Mouse (Mus musculus) kidney, adult 11 months (tissue): ENCODE results near the gene Ryr3.
"Not testable (repeated sequence)": the region's sequence is repeated elsewhere in the genome, so short reads cannot be mapped to it uniquely, and the experiment has no call there.

Source experiments
- DNase-seq: peaks from one replicate; pipeline ENCODE4 v3.0.0; 2022

The Ryr3 gene

GRCm38 (mm10) chr2:113094088-113094487 is 122.8 kb downstream of the Ryr3 start:
- no peak for DNase-seq

GRCm38 (mm10) chr2:113092756-113093155 is 124.1 kb downstream of the Ryr3 start:
- no peak for DNase-seq

GRCm38 (mm10) chr2:113091316-113091715 is 125.6 kb downstream of the Ryr3 start:
- not testable (repeated sequence) for DNase-seq

- no peak for DNase-seq
Observed at GRCm38 (mm10) chr2:113076396-113076795, 140.5 kb downstream of the Ryr3 start.

- no peak for DNase-seq
Observed at GRCm38 (mm10) chr2:113059367-113059766, 157.5 kb downstream of the Ryr3 start.

- DNase-seq: no peak
Observed at GRCm38 (mm10) chr2:113058914-113059313, 158.0 kb downstream of the Ryr3 start.

GRCm38 (mm10) chr2:113058116-113058515 is 158.8 kb downstream of the Ryr3 start:
- DNase-seq: no peak

- no peak for DNase-seq
Observed at GRCm38 (mm10) chr2:113055591-113055990, 161.3 kb downstream of the Ryr3 start.

- DNase-seq: no peak
Observed at GRCm38 (mm10) chr2:113049831-113050230, 167.1 kb downstream of the Ryr3 start.

GRCm38 (mm10) chr2:113036550-113036949 is 180.3 kb downstream of the Ryr3 start:
- no peak for DNase-seq

GRCm38 (mm10) chr2:113030689-113031088 is 186.2 kb downstream of the Ryr3 start:
- no peak for DNase-seq

- DNase-seq: no peak
Observed at GRCm38 (mm10) chr2:113019896-113020295, 197.0 kb downstream of the Ryr3 start.

- no peak for DNase-seq
Observed at GRCm38 (mm10) chr2:113018278-113018677, 198.6 kb downstream of the Ryr3 start.

GRCm38 (mm10) chr2:113016236-113016635 is 200.7 kb downstream of the Ryr3 start:
- no peak for DNase-seq

GRCm38 (mm10) chr2:113008961-113009740 is 207.7 kb downstream of the Ryr3 start:
- no peak for DNase-seq

GRCm38 (mm10) chr2:112998498-112998897 is 218.4 kb downstream of the Ryr3 start:
- DNase-seq: no peak

- no peak for DNase-seq
Observed at GRCm38 (mm10) chr2:112982908-112983510, 233.9 kb downstream of the Ryr3 start.

GRCm38 (mm10) chr2:112966807-112967625 is 249.9 kb downstream of the Ryr3 start:
- no peak for DNase-seq

- no peak for DNase-seq
Observed at GRCm38 (mm10) chr2:112948931-112949330, 268.0 kb downstream of the Ryr3 start.

GRCm38 (mm10) chr2:112931776-112932175 is 285.1 kb downstream of the Ryr3 start:
- DNase-seq: no peak

- no peak for DNase-seq
Observed at GRCm38 (mm10) chr2:112913796-112914195, 303.1 kb downstream of the Ryr3 start.

GRCm38 (mm10) chr2:112912611-112913010 is 304.3 kb downstream of the Ryr3 start:
- no peak for DNase-seq

GRCm38 (mm10) chr2:112910579-112910978 is 306.3 kb downstream of the Ryr3 start:
- DNase-seq: no peak

GRCm38 (mm10) chr2:112909142-112909541 is 307.8 kb downstream of the Ryr3 start:
- no peak for DNase-seq
